Mouse (Mus musculus) adrenal gland, postnatal 4 days (tissue): ENCODE results near the gene Creb3l4. TPM values are rescaled to one million over a fixed set of nuclear protein-coding genes. Genes with fewer than 3 reads are reported as not detected.

ENCODE experiments used
- DNase-seq, 2 experiments: peaks; one replicate each; pipeline ENCODE4 v3.0.0; 2021 to 2022; ENCODE audit warnings: low spot score in 2 of 2, mixed read lengths in 2 of 2
- total RNA-seq, 2 experiments: library from RNA; stranded (reverse); gene quantifications; 2 replicates each; pipeline ENCODE4 v1.2.3; 2021

Creb3l4 gene
- total RNA-seq, 2 experiments from 2014 or later: 0.87 to 0.98 TPM

- no peak for DNase-seq
Observed at GRCm38 (mm10) chr3:90241251-90241650, 2.1 kb downstream of the Creb3l4 start.

- peak; percentile 66 to 86 for DNase-seq
Observed at GRCm38 (mm10) chr3:90231507-90232333, 11.6 kb downstream of the Creb3l4 start, which contains the start of gene Jtb. Gene Jtb (plus strand): TSS chr3:90231597.

DNA sequence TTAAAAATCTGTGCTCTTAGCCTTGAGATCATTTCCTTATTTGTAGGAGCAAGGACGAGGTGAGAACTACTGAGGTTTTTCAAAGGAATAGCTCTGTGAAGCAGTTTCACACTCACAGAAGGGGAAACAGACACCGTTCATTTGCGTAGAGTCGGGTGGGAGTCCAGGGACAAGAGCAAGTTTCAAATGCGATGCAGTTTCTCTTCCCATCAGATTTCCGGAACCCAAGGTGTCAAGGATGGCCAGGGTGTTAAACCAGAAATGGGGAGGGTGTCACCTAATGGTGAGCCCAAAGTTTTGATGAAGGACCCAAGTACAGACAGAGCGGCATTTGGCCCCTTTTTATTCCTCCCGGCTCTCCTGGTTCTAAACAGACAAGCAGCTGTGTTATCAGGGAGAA lies 12.2 kb downstream of the Creb3l4 start:
- no peak for DNase-seq

DNA sequence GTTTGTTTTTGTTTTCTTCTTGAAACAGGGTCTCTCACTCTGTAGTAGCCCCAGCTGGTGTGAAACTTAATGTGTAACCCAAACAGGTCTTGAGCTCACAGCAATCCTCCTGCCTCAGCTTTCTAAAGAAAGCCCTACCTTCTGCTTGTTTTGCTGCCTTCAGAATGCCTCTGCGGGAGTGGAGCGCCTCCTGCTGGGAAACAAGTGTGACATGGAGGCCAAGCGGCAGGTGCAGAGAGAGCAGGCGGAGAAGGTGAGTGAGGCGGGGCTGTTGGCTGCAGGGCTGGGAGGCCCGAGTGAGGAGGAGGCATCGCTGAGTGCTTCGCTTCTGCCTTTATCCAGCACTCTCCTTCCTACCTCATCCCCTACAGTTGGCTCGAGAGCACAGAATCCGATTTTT lies 19.0 kb downstream of the Creb3l4 start:
- no peak for DNase-seq

DNA sequence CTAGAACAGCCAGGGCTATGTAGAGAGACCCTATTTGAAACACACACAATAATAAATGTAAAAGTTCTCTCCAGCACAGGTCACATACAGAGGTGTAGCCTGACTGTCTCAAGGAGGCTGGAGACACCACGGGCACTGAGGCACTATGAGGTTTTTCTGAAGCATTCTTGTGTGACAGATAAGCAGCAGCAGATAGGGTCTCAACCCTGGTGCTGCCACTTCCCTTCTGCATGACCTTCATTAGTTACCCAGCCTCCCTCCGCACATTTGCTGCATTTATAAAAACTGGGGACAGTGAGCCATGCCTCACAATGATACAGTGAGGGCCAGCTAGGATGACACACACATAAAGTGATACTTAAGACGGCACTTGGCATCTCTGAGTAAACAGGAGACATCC lies 20.4 kb downstream of the Creb3l4 start:
- DNase-seq: no peak

DNA sequence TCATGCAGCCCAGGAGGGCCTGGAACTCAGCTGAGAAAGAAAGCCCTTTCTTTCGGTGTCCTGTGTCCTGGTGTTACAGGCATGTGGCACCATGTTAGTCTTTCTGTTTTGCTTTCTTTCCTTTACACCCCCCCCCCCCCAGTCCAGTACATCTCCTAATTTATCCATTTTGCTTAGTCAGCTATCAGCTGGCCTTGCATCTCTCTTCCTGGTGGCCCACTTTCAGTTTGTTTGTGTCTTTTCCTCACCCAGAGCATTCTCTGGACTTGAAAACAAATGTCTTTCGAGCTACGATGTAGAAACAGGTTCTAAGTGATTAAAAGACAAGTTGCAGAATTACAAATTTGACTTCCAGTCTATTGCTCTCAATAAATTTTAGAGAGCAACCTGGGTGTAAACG lies 20.9 kb downstream of the Creb3l4 start:
- no peak for DNase-seq

GRCm38 (mm10) chr3:90221123-90221522 lies 22.2 kb downstream of the Creb3l4 start:
- no peak for DNase-seq

DNA sequence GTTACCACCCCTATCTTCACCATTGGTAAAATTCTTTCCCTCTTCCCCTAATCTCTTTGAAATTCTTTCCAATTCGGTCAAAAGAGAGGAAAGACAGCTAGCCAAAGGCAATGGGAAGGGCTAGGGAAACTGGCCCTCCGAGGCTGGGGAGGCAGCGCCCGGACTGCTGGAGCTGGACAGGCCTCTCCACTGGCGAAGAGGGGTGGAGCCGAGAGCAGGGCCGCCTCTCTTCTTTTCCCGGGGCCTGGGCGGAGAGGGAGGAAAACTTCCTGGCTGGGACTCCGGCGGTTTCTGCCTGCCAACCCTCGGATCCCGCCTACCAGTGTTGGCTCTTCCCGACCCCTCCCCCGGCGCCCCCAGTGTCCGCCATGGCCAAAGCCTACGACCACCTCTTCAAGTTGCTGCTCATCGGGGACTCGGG lies 22.8 kb downstream of the Creb3l4 start:
- DNase-seq: peak; percentile 62 to 69

- DNase-seq: peak in 1 of 2 experiments; percentile 28
Observed at GRCm38 (mm10) chr3:90220088-90220487, 23.2 kb downstream of the Creb3l4 start.

GRCm38 (mm10) chr3:90215825-90216380 lies 27.4 kb downstream of the Creb3l4 start:
- no peak for DNase-seq

DNA sequence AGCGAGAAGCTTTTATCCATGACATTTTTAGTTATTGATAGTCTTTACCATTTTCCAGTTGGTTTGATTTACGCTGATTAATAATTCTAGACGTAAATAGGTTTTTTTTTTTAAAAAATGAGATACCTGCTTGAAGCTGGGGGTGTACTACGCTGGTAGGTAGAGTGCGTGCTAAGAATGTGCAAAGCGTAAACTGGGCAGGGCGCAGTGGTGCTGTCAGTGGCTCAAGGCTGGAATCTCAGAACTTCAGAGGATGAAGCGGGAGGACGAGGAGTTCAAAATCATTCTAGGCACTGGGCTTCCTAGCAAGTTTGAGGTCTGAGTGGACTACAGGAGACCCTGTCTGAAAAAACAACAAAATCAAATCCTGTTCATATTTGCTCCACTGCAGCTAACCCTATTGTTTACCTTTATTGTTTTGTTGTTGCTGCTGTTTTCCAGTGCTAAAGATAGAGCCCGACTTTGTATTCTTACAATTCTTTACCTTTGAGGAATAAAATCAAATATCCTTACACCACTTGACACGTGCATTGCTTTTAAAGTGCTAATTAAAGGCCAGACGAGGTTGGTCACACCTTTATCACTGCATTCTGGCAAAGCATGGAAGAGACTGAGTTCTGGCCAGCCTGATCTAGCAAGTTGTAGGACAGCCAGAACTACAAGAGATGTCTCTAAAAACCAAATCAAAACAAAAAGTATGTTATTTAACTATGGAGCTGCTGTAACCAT lies 29.2 kb downstream of the Creb3l4 start:
- no peak for DNase-seq

DNA sequence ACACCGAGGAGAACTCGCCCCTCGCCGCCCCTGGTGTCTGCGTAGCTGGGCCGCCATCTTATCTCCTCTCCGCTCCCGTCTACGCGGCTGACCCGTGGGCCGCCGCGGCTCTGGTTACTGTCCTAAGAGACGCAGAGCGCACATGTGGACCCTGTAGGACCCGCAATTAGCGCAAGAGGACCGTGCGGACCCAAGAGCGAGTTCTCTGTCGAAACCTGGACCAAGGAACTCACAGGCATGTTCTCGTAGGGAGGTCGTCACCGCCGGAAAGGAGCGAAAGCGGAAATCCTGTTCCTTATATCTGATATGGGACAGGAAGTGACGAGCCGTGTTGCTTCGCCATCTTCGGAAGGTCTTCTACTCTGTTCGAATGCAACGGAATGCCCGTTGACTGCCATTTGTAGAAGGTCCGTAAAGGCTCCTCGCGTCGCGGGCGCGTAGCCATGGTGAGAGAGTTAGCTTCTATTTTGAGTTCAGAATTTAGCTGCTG lies 29.9 kb downstream of the Creb3l4 start, which contains the start of the genes Rps27 and Rab13:
Rps27 (minus strand) TSS at position 275 of the 490 bp plus-strand sequence.
Rab13 (plus strand) TSS at position 319 of the 490 bp plus-strand sequence.
- peak; percentile 64 to 76 for DNase-seq

- no peak for DNase-seq
Observed at GRCm38 (mm10) chr3:90212723-90213122, 30.6 kb downstream of the Creb3l4 start.

- DNase-seq: no peak
Observed at GRCm38 (mm10) chr3:90211475-90212398, 31.6 kb downstream of the Creb3l4 start.

DNA sequence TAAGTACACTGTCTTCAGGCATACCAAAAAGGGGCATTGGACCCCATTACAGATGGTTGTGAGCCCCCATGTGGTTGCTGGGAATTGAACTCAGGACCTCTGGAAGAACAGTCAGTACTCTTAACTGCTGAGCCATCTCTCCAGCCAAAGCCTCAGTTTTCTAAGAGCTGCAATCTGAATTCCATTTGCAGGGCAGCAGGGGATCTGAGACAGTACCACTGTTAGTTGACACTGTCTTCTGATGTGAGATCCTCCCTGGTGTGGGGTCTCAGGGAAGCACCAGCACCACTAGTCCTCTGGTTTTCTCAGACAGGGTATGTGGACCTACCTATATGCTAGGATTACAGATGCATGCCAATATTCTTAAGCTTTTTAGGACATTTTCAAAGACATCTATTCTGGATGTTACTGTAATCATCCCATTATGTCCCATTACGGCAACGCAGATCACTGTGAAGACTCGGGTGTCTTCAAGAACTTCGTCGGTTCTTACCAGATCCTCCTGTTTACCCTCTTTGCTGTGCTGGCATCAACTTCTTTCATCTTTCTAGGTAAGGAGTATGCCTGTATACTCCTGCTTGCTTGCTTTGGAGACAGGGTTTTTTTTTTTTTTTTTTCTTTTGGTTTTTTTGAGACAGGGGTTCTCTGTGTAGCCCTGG lies 33.3 kb downstream of the Creb3l4 start:
- no peak for DNase-seq

GRCm38 (mm10) chr3:90208662-90209061 lies 34.6 kb downstream of the Creb3l4 start:
- no peak for DNase-seq

- no peak for DNase-seq
Observed at GRCm38 (mm10) chr3:90204582-90204981, 38.7 kb downstream of the Creb3l4 start.

DNA sequence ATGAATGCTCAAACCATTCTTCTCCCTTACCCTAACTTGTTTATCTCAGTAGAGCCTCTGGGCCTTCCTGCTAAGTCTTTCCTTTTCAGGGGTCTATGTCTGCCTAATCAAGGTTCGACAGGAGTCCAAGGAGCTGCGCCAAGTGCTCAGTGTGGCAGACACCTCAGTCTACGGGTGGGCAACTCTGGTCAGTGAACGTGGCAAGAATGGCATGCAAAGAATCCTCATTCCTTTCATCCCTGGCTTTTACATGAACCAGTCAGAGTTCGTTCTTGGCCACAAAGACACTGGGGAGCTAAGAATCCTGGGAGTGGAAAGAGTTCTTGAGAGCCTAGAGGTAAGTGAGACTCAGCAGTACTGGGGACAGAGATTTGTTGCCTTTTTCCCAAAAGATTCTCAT lies 39.7 kb downstream of the Creb3l4 start:
- DNase-seq: no peak

- DNase-seq: no peak
Observed at GRCm38 (mm10) chr3:90202884-90203283, 40.4 kb downstream of the Creb3l4 start.

GRCm38 (mm10) chr3:90197548-90197947 lies 45.8 kb downstream of the Creb3l4 start:
- no peak for DNase-seq
